Mouse (Mus musculus): ENCODE measurements around the gene Gbp5. TPM values are rescaled to one million over a fixed set of nuclear protein-coding genes. Genes with fewer than 3 reads are reported as not detected.

Gbp5 gene
- total RNA-seq (2021) = 1 to 10 TPM; 1.2 to 1.4 TPM

- intact Hi-C loops (cut with DNase I) = loop anchor here (5.0 kb wide), 2 partner anchors 69 to 154 kb away; partner anchors contain the start of gene Gbp3
- peak; percentile 25 for DNase-seq
Measured at GRCm38 (mm10) chr3:142493536-142494061, at the start of gene Gbp5. Gene Gbp5, plus strand, starts transcription at chr3:142493978.

- DNase-seq = no peak
- intact Hi-C loops (cut with DNase I) = no loop called here
Measured at GRCm38 (mm10) chr3:142454198-142454597, 39.6 kb upstream of the Gbp5 start.

DNA sequence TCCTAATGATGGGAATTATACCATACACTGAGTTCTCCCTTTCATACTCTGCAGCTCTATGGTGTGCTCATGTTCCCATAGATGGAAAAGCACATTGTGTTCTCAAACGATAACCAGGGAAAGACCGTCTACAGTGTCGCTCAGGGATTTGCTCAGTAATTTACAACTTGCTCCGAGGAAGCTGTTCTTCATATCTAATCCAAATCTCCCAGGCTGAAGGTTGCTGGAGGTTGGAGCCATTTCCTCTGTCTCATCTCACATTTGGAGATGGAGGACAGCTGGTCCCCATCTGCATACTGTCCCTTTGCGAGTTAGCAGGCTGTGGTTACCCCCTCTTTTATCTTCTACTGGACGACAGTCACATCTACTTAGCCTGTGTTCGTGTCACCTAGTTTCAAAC is 34.5 kb upstream of the Gbp5 start:
- intact Hi-C loops (cut with DNase I) = no loop called here

DNA sequence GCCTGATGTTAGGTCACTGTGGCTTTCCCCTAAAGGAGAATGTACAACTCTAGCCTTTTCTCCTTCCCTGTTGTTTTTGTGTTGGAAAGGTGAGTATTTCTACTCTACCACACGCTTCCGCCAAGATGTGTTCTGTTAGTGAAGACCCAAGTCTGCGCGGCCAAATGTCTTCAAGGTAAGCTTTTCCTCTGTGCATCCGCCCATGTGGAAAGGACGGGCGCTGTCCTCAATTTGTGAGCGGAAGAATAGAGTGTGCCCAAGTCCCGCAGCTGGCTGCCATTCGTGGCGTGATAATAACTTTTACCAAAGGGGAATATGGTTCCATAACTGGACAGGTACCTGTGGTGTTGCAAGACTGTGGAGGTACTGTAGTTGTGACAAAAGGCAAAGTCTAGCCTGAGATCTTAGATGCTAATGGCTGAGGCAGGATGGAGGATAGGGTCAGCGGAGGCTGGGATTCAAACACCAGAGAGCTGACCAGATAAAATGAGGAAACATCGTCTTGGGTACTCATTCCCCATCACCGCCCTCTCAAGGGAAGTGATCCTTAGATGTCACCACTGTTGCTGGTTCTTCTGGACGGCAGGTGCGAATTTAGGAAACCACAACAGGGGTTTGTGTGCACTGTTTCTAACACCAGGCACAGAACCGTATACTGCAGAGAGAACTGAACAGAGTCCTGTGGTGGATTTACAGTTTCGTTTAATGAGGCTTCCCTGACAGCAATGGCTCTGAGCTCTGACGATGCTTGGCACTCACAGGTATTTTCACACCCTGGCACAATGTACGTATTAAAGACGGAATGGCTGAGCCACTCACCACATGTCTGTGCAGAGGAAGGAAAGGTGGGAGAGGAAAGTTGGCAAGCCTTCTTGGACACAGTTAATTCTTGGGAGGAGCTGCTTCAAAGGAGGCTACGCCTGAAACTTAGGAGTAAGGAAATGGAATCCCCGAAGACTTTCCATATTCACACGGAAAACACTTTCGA is 30.7 kb upstream of the Gbp5 start:
- DNase-seq = no peak
- intact Hi-C loops (cut with DNase I) = no loop called here

More for the DNA sequence above, 34.5 kb upstream of the Gbp5 start:
- no peak for DNase-seq

GRCm38 (mm10) chr3:142474349-142474983 is 19.3 kb upstream of the Gbp5 start:
- DNase-seq = no peak
- intact Hi-C loops (cut with DNase I) = loop anchor here (10.0 kb wide), 1 partner anchor 610 kb away; no protein-coding TSS in a partner anchor

DNA sequence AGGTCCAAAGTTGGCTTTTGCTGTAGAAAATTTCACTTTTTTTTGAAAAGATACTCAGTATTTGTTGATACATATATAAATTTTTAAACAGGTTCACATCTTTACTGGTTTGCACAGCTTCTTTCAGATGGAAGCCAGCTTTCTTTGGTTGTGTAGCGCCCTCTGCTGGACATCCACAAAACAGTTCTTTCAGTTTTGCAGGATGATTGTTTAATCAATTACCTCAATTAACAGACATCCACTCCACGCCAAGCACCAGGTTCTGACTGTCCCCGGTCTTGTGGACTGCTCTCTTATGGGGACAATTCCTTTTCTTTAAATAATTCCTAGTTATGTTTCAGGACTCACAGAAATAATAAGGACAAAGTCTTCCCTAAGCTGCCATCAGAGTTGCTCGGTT is 17.9 kb upstream of the Gbp5 start:
- peak; percentile 67 for DNase-seq
- intact Hi-C loops (cut with DNase I) = loop anchor here (5.0 to 10.0 kb wide), 2 partner anchors 179 to 611 kb away; no protein-coding TSS in a partner anchor

GRCm38 (mm10) chr3:142477866-142478265 is 15.9 kb upstream of the Gbp5 start:
- no peak for DNase-seq
- intact Hi-C loops (cut with DNase I) = loop anchor here (5.0 to 10.0 kb wide), 2 partner anchors 181 to 613 kb away; no protein-coding TSS in a partner anchor

GRCm38 (mm10) chr3:142478360-142478759 is 15.4 kb upstream of the Gbp5 start:
- DNase-seq = no peak
- intact Hi-C loops (cut with DNase I) = loop anchor here (5.0 to 10.0 kb wide), 2 partner anchors 181 to 614 kb away; no protein-coding TSS in a partner anchor

GRCm38 (mm10) chr3:142490465-142490864 is 3.3 kb upstream of the Gbp5 start:
- DNase-seq = peak; percentile 79
- intact Hi-C loops (cut with DNase I) = loop anchor here (5.0 kb wide), 2 partner anchors 72 to 157 kb away; partner anchors contain the start of gene Gbp3

GRCm38 (mm10) chr3:142495146-142495655 is 1.4 kb downstream of the Gbp5 start:
- no peak for DNase-seq
- intact Hi-C loops (cut with DNase I) = no loop called here

- intact Hi-C loops (cut with DNase I) = no loop called here
- DNase-seq = no peak
Measured at GRCm38 (mm10) chr3:142496113-142497101, 2.6 kb downstream of the Gbp5 start.

DNA sequence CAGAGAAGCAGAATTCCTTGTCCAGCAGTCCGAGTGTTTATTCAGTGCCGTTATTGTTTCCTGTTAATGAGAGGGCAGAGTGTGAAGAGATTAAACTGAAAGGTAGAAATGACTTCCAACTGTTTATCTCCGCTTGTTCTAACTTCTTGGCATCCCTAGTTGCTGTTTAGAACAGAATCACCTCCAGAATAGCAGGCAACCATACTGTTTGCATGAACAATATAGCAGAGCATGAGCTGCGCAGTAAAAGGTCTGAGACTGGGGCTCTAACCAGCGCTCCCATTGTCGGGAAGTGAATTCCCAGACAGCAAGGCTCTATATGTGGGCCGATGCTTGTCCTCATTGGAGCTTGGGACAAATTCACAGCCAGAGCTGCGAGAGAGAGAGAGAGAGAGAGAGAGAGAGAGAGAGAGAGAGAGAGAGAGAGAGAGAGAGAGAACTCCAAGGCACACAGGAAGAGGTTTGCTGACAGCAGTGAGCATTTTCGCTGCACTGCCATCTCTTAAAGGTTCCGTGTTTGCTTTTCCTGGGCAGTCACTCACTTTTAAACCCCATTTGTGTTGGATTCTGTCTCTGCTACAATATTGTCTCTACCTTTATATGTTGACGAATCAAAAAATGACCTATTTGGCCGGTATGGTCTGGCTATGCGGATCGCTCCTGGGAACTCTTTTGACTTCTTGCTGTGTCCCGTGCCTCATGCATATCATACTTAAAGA is 3.5 kb downstream of the Gbp5 start:
- DNase-seq = no peak
- intact Hi-C loops (cut with DNase I) = no loop called here

DNA sequence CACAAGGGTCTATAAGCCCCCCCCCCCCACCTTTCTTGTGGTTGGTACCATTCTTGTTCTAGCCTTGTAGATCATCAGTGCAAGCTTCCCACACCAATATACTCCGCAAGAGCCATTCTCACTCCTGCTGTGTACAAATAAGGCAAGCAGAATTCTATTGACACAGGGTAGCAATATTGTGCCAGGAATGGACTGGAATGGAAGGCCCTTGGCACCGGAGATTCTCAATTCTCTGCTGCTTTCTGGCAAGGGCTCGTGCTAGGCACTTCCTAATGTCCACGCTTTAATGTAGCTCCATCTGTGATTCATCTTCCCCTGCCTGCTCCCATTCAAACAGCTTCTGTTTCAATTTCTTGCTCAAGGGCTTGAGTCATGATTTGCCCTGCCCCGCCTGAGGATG is 5.2 kb downstream of the Gbp5 start:
- intact Hi-C loops (cut with DNase I) = no loop called here

DNA sequence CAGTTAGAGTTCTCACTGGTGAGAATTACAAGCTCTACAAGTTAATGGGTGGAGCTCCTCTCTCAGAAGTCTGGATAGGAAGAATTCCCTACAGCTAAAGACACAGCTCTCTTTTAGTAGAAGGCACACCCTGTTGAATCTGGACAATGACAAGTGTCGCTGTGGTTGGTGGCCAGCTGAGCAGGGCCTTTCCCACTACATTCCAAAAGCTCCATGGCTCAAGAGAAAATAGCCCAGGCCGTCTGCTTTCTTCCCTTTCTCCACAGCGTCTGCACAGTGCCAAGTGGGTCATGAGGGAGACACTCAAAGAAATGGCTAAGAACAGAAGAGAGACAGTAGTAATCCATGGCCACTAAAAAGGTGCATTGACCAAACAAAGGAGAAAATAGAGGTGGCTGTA is 34.3 kb downstream of the Gbp5 start:
- intact Hi-C loops (cut with DNase I) = no loop called here
- DNase-seq = no peak

More for the DNA sequence above, 5.2 kb downstream of the Gbp5 start:
- DNase-seq = peak; percentile 69

DNA sequence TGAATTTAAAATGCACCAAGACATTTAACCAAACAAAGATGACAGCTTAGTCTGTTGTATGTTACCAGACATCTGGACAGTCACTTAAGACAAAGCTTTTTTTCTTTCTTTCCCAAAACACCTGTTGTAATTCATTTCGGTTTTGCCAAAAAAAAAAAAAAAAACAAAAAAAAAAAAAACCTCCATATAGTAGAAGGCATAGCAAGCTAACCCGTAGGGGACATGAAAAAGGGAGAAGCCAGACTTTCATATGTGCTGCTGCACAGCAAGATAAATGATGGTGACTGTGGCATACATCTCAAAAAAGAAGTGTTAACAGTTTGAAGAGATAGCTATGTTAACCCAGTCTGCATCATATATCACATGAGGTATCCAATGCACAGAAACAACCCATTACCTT is 35.8 kb downstream of the Gbp5 start:
- intact Hi-C loops (cut with DNase I) = no loop called here
- DNase-seq = no peak

DNA sequence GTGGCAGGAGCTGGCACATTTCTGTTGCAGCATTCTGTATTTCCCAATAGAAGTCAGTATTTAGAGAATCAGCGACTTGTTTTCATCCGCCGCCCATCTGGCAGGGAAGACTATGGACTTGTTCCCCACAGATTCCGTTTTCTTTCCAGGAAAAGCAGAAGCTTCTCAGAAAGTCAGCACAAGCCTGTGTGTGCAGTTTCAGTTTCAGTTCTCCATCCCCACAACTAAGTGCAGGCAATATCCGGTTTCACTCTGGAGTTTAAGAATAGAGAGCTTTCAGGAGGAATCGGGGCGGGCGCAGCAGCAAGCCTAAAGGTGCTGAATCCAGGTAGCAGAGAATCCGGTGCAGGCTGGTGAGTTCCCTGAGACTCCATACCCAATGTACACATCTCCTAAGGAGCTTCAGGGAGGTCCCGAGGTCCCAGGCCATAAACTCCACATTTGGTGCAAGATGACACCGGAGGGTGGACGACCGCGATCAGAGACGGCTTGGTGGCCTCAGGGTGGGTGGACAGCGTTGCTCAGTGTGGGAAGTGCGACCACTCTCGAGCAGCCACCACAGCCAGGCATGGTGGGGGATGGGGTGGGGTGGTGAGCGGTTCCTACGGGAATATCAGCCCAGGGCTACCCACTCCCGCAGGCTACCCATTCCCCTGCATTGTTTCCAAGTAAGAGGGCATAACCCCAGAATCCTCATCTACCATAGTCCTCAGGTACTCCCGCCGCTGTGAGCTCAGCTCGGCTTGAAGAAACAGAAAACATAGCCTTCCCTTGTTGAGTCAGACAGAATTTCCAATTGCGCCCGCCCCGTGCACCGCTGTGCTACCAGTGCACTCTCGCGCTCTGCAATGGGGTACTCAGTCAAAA is 36.5 kb downstream of the Gbp5 start, which contains the start of gene Gbp7:
TSS of gene Gbp7 (plus strand) at position 256 of the 867 bp plus-strand sequence.
- DNase-seq = peak; percentile 27
- intact Hi-C loops (cut with DNase I) = no loop called here

- no peak for DNase-seq
- intact Hi-C loops (cut with DNase I) = no loop called here
Measured at GRCm38 (mm10) chr3:142531595-142531994, 37.8 kb downstream of the Gbp5 start.

- intact Hi-C loops (cut with DNase I) = no loop called here
- no peak for DNase-seq
Measured at GRCm38 (mm10) chr3:142533185-142533584, 39.4 kb downstream of the Gbp5 start.
